Mouse (Mus musculus) midbrain, postnatal 0 days (tissue): ENCODE results near the gene Aatk. TPM values are rescaled to one million over a fixed set of nuclear protein-coding genes. Genes with fewer than 3 reads are reported as not detected.

Experiments
- ATAC-seq: fragments of 200-750 bp; cut with Nextera tagmentation; 2 replicates; pipeline ENCODE4 v1.8.0; 2017; ENCODE audit warnings: moderate number of reproducible peaks, mild to moderate bottlenecking, moderate TSS enrichment, moderate library complexity; ENCODE audit not compliant: low FRiP score
- DNase-seq: peaks from one replicate; pipeline ENCODE4 v3.0.0-alpha.2; 2015; ENCODE audit warnings: low spot score
- H3K27ac ChIP-seq: fragments of 300-500 bp; sonication (generic); 2 replicates; pipeline ENCODE4 v1.5.1; 2014; ENCODE audit warnings: low read depth, mild to moderate bottlenecking, low read length, mixed read lengths
- H3K27me3 ChIP-seq: fragments of 300-500 bp; sonication (generic); 2 replicates; pipeline ENCODE4 v1.6.1; 2014; ENCODE audit warnings: low read length, control low read depth, mixed read lengths; ENCODE audit not compliant: insufficient read depth
- H3K36me3 ChIP-seq: fragments of 300-500 bp; sonication (generic); 2 replicates; pipeline ENCODE4 v1.6.1; 2014; ENCODE audit warnings: low read length, control low read depth, mixed read lengths; ENCODE audit not compliant: insufficient read depth
- H3K4me1 ChIP-seq: fragments of 300-500 bp; sonication (generic); 2 replicates; pipeline ENCODE4 v1.6.1; 2014; ENCODE audit warnings: mild to moderate bottlenecking, control low read depth, antibody characterized with exemption, low read length, mixed read lengths; ENCODE audit not compliant: insufficient read depth
- H3K4me2 ChIP-seq: fragments of 300-500 bp; sonication (generic); 2 replicates; pipeline ENCODE4 v1.6.1; 2014; ENCODE audit warnings: low read depth, mild to moderate bottlenecking, low read length, mixed read lengths; ENCODE audit not compliant: poor library complexity, severe bottlenecking
- H3K4me3 ChIP-seq: fragments of 300-500 bp; sonication (generic); 2 replicates; pipeline ENCODE4 v1.5.1; 2014; ENCODE audit warnings: low read depth, mild to moderate bottlenecking, low read length, moderate library complexity
- H3K9ac ChIP-seq: fragments of 300-500 bp; sonication (generic); replicated peaks from 2 replicates; pipeline ENCODE4 v1.6.1; 2014; ENCODE audit warnings: mild to moderate bottlenecking, low read length, moderate library complexity, mixed read lengths; ENCODE audit not compliant: poor library complexity, severe bottlenecking
- H3K9me3 ChIP-seq: fragments of 300-500 bp; sonication (generic); 2 replicates; pipeline ENCODE4 v1.6.1; 2016; ENCODE audit warnings: low read length, control low read depth
- CTCF ChIP-seq: IDR thresholded peaks from 2 replicates; pipeline ENCODE4 v1.5.1; 2016; ENCODE audit warnings: antibody characterized with exemption, mild to moderate bottlenecking
- WGBS: fragments of 180-500 bp; shearing (Covaris S2); extraction: QIAGEN DNeasy Blood & Tissue Kit; methylation state at CpG from one replicate; pipeline ENCODE4 v1.1.7; 2014; 5-methylcytosine and 5-hydroxymethylcytosine counted together
- polyA plus RNA-seq: library from polyadenylated mRNA; unstranded; fragments of >200 nt; fragmentation: Nextera tagmentation; extraction: Ambion mirVana; gene quantifications from 2 replicates; pipeline ENCODE4 v1.2.1, GENCODE M21; 2015
- total RNA-seq: library from RNA; depleted of rRNA; stranded (reverse); fragments of >200 nt; gene quantifications from 2 replicates; pipeline ENCODE4 v1.2.3, GENCODE M21; 2014

The Aatk gene
- total and polyA plus RNA-seq, 2 experiments from 2014 or later: 46.9 to 178 TPM

DNA sequence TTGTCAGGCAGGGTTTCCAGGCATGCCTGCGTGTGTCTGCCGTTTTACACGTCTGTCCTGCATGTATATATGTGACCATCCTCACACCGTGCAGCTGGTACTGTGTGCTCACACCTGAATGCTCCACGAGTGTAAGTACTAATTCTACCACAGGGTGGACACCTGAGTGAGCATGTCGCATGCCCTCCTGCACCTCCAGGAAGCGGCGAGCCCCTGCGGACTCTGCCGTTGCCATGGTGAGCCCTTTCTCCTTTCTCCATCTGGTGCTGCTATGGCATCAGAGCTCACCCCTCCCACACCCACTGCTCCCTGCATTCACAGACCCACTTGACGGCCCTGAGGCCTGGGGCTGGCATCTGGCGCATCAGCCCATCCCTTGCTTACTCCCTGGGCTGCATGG, 24.1 kb downstream of the Aatk start:
- peak; percentile 70 for ATAC-seq
- Histone ChIP-seq H3K4me1 (peaks cover 14% of the 10 kb centered on the region), H3K9ac (peak overlapping the region; percentile 44), H3K36me3 (peaks cover 11% of the 10 kb centered on the region), H3K4me3 (no peak overlapping the region), H3K27me3 (no peaks in the 10 kb centered on the region), H3K27ac (peak overlapping the region; percentile 74), H3K4me2 (peak overlapping the region; percentile 26), H3K9me3 (no peaks in the 10 kb centered on the region)
- peak; percentile 81 for DNase-seq
- WGBS: 27% methylated on average over 12 of the region's 12 CpGs
- peak; percentile 63 for TF ChIP-seq CTCF

DNA sequence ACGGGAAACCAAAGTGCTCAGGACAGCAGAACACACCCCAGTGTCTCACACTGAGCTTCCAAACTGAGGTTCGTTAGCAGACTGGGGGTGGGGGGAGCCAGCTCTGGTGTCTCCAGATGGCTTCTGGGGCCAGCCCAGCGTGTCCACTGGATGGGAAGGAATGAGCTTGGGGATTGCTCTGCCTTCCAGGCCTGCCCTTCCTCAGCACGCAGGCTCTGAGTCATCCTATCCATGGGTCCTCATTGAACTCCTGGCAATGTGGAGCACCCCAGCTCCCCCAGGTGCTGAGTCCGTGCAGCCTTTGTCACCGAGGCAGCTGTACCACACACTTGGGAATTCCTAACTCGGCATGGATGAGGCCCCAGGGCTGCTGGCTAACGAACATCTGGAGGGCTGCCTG, 24.8 kb downstream of the Aatk start:
- 46% methylated on average over 8 of the region's 8 CpGs for WGBS
- Histone ChIP-seq H3K36me3 (peaks cover 13% of the 10 kb centered on the region), H3K9me3 (no peaks in the 10 kb centered on the region), H3K27me3 (no peaks in the 10 kb centered on the region), H3K9ac (no peak overlapping the region; the same call in 1 of the 2 replicates), H3K4me1 (peaks cover 14% of the 10 kb centered on the region), H3K27ac (peak overlapping the region; percentile 74), H3K4me2 (no peak overlapping the region), H3K4me3 (no peak overlapping the region)
- no peak for TF ChIP-seq CTCF
- ATAC-seq (no peak), DNase-seq (no peak)

DNA sequence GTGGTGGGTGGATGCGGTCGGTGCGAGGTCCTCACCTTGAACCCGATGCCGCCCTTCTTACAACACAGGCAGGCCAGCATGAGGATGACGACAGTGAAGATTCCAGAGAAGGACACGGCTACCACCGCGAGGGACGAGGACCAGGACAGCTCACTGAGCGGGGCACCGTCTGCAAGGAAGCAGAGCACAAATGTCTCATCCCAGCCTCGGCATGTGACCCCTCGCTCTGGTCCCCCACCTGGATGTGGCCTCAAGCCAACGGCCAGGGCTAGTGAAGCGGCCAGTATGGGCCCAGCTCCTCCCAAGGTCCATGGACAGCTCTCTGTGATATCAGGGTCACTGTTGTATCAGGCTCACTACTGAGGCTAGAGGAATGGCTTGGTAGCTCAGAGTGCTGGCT, 25.6 kb downstream of the Aatk start:
- no peaks in the 10 kb centered on the region for H3K27me3 ChIP-seq
- no peaks in the 10 kb centered on the region for H3K9me3 ChIP-seq
- no peak overlapping the region for H3K9ac ChIP-seq
- H3K4me2 ChIP-seq: no peak overlapping the region
- ATAC-seq: no peak
- 90% methylated on average over 16 of the region's 16 CpGs for WGBS
- H3K4me1 ChIP-seq: peaks cover 14% of the 10 kb centered on the region
- no peak for DNase-seq
- H3K4me3 ChIP-seq: no peak overlapping the region
- peaks cover 14% of the 10 kb centered on the region for H3K36me3 ChIP-seq
- no peak for TF ChIP-seq CTCF
- H3K27ac ChIP-seq: no peak overlapping the region

DNA sequence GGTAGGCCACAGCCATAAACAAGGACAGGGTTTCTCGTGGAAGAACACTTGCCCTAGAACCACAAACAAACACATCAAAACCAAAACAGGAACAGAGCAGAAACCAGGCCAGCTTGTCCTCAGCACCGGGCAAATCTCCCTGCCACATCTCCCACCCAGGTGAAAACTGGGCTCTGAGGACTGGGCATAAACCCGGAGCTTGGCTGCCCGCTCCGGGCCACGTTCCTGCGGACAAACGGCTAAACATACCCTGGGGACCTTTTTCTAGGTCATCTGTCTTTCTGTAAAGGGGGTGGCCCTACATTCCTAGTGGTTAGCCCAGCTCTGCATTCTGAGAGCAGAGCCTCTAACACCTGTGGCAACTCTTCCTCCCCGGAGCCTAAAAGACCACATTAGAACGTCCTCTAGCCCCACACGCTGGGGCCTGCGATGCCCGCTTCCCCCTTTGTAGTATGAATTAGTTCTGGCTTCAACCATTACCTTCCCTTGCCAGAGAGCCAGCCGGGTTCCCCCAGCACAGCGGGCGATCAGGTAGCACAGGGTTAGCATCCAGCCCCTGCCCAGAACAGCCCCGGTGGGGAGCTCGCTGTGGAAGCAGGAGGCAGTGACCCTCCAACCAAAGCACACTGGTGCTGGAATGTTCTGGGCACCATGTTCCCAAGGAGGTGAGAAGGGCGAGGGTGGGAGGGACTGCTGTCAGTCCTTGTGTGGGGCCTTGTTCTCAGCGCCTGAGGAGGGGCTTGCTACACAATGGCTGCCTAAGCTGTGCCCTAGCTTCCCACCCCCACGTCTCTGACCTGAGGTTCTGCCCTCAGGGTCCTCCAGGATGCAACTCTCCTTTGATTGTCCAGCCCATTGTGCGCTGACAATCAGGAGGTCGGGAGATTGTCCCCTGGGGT, 27.2 kb downstream of the Aatk start:
- WGBS: 46% methylated on average over 23 of the region's 23 CpGs
- Histone ChIP-seq H3K9ac (no peak overlapping the region; the same call in 1 of the 2 replicates), H3K4me3 (no peak overlapping the region), H3K4me2 (no peak overlapping the region), H3K36me3 (peaks cover 26% of the 10 kb centered on the region), H3K27ac (no peak overlapping the region), H3K4me1 (peaks cover 14% of the 10 kb centered on the region), H3K27me3 (no peaks in the 10 kb centered on the region), H3K9me3 (no peaks in the 10 kb centered on the region)
- ATAC-seq (no peak), DNase-seq (no peak)
- TF ChIP-seq CTCF: no peak

DNA sequence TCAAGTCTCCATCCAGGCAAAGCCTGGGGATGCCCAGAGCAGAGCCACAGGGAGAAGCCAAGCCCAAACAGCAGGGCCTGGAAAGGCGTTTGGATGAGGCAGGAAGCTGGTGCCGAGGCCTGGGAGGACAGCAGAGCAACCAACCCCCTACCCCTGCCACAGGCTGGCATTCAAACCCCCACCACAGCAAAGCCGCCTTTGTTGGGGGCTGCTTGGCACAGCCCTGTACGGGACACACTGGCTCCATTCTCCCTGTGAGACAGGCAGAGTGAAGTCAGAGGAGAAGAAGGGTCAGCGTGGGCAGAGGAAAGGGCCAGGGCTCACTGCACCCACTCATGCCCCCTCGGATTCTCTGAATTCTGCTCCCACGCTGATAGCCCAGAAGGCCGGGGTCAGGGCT, 30.0 kb downstream of the Aatk start:
- TF ChIP-seq CTCF: no peak
- DNase-seq (peak; percentile 37), ATAC-seq (no peak)
- H3K4me3 ChIP-seq: no peak overlapping the region
- no peak overlapping the region; the same call in 1 of the 2 replicates for H3K27ac ChIP-seq
- WGBS: 75% methylated on average over 8 of the region's 8 CpGs
- H3K4me2 ChIP-seq: no peak overlapping the region
- no peak overlapping the region for H3K9ac ChIP-seq
- peaks cover 40% of the 10 kb centered on the region for H3K36me3 ChIP-seq
- peaks cover 7% of the 10 kb centered on the region; the same call in 1 of the 2 replicates for H3K4me1 ChIP-seq
- H3K9me3 ChIP-seq: no peaks in the 10 kb centered on the region
- H3K27me3 ChIP-seq: no peaks in the 10 kb centered on the region

DNA sequence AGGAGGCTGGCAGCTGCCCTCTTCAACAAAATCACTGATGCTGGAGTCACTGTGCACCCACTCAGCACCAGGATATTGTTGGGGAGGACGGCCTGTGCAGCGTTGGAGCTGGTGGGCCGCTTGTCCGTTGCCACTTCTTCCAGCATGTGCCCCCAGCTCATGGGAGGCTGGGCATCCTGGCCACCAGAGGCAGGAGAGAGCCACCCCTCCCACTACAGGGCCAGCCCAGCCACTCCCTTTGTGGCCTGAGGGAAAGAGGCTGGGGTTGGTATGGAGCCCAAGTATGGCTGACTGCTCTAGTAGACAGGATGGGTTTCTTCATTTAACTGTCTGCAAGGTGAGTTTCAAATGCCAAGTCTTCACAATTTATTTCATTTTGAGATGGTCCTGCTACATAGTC, 32.2 kb downstream of the Aatk start:
- ATAC-seq (no peak), DNase-seq (no peak)
- Histone ChIP-seq H3K36me3 (peaks cover 57% of the 10 kb centered on the region), H3K27me3 (no peaks in the 10 kb centered on the region), H3K9me3 (no peaks in the 10 kb centered on the region), H3K4me1 (peaks cover 4% of the 10 kb centered on the region; the same call in 1 of the 2 replicates), H3K9ac (no peak overlapping the region), H3K4me2 (no peak overlapping the region), H3K27ac (no peak overlapping the region), H3K4me3 (no peak overlapping the region)
- peak; percentile 32; the same call in 1 of the 2 replicates for TF ChIP-seq CTCF
- WGBS: 94% methylated on average over 4 of the region's 4 CpGs
